Mouse (Mus musculus) limb, embryonic 10.5 days (tissue): ENCODE results near the gene Nxnl1. TPM values are rescaled to one million over a fixed set of nuclear protein-coding genes. Genes with fewer than 3 reads are reported as not detected.
A peak's percentile ranks its signal among the peaks of the same experiment; 100 is the strongest.

ENCODE experiments used
- DNase-seq: peaks from one replicate; pipeline ENCODE4 v3.0.0-alpha.2; 2017; ENCODE audit warnings: low spot score
- H3K27ac ChIP-seq: fragments of 300-500 bp; sonication (generic); 2 replicates; pipeline ENCODE4 v1.5.1; 2016; ENCODE audit warnings: mild to moderate bottlenecking
- H3K27me3 ChIP-seq: fragments of 300-500 bp; sonication (generic); 2 replicates; pipeline ENCODE4 v1.6.1; 2016; ENCODE audit warnings: low read depth, mild to moderate bottlenecking; ENCODE audit not compliant: poor library complexity, severe bottlenecking
- H3K36me3 ChIP-seq: fragments of 300-500 bp; sonication (generic); 2 replicates; pipeline ENCODE4 v1.6.1; 2016; ENCODE audit warnings: mild to moderate bottlenecking, moderate library complexity
- H3K4me1 ChIP-seq: fragments of 300-500 bp; sonication (generic); 2 replicates; pipeline ENCODE4 v1.6.1; 2016
- H3K4me3 ChIP-seq: fragments of 300-500 bp; sonication (generic); 2 replicates; pipeline ENCODE4 v1.5.1; 2016; ENCODE audit warnings: mild to moderate bottlenecking, moderate library complexity
- H3K9me3 ChIP-seq: fragments of 300-500 bp; sonication (generic); replicated peaks from 2 replicates; pipeline ENCODE4 v1.6.1; 2016; ENCODE audit warnings: mild to moderate bottlenecking
- WGBS: fragments of 180-500 bp; shearing (Covaris S2); methylation state at CpG from one replicate; pipeline ENCODE4 v1.1.7; 2016; 5-methylcytosine and 5-hydroxymethylcytosine counted together
- polyA plus RNA-seq: library from polyadenylated mRNA; unstranded; fragments of >200 nt; fragmentation: Nextera tagmentation; extraction: Ambion mirVana; gene quantifications from 2 replicates; pipeline ENCODE4 v1.2.1, GENCODE M21; 2016

Nxnl1 gene
- polyA plus RNA-seq, 1 experiment from 2014 or later, result not detected

DNA sequence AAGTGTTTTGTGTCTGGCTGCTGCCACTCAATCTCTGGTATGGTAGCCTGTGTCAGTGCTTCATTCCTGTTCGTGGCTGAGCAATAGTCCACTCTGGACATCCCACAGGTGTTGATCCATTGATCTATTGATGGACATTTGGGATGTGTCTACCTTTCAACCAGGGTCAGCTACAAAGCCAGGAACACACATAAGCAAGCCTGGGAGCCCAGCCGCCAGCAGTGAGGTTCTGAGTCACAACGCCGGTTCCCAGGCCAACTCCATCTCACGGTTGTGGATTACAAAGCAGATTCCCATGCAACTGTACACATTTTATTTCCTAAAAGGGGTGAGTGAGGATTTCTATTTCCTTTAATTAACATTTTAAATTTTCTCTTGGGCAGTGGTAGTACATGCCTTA is 5.6 kb downstream of the Nxnl1 start:
- 85% methylated on average over 5 of the region's 5 CpGs for WGBS
- no peaks in the 10 kb centered on the region for H3K36me3 ChIP-seq

DNA sequence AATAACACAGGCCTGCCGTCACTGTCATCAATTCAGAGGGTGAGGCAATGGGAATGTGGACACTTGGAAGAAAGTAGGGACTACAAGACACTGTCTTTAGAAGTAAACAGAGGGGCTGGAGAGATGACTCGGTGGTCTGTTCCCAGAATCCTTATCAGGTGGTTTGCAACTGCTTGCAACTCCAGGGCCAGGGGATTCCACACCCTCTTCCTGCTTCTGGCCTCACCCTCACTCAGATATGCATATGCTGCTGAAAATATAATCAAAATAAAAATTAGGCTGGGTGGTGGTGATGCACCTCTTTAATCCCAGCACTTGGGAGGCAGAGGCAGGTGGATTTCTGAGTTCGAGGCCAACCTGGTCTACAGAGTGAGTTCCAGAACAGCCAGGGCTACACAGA is 6.3 kb downstream of the Nxnl1 start:
- Histone ChIP-seq H3K9me3 (peaks cover 4% of the 10 kb centered on the region), H3K27ac (no peak overlapping the region), H3K4me3 (no peak overlapping the region), H3K4me1 (peaks cover 21% of the 10 kb centered on the region), H3K27me3 (peaks cover 98% of the 10 kb centered on the region), H3K36me3 (no peaks in the 10 kb centered on the region)
- DNase-seq, result no peak
- WGBS, result 77% methylated on average over 3 of the region's 3 CpGs

More for the DNA sequence above, 5.6 kb downstream of the Nxnl1 start:
- Histone ChIP-seq H3K4me3 (no peak overlapping the region), H3K27me3 (peaks cover 97% of the 10 kb centered on the region), H3K4me1 (peaks cover 21% of the 10 kb centered on the region), H3K27ac (no peak overlapping the region), H3K9me3 (peaks cover 4% of the 10 kb centered on the region)
- no peak for DNase-seq

DNA sequence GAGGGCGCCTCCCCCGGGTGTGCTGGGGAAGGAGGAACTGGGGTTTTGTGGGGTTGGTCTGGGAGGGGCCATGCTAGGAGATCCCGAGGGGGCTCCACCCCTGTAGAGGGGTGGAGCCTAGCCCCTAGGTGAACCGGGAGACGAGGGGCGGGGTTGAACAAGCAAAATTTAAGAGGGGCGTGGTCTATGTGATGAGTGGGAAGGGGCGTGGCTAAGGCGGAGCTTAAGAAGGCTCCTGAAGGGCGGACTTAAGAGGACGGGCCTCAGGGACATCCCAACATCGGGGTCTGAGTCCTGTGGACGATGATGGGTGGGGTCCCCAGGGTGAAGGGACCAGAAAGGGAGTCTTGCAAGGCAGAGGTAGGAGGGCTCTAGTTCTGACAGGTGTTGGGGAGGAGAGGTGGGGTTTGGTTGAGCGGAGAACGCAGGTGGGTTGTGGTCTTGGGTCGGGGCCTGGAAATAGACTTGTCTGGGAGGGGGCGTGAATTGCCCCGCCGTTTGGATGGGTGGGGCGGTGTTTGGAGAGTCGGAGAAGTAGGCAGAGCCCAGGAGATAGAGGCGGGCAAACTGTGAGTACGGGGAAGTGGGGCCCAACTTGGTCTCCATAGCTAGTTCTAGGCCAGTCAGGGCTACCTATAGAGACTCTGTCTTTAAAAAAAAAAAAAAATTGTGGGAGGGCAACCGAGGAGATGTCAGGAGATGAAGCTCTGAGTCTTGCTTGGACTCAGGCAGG is 7.3 kb downstream of the Nxnl1 start:
- DNase-seq, result peak; percentile 63
- peak overlapping the region; percentile 51 for H3K4me3 ChIP-seq
- peaks cover 2% of the 10 kb centered on the region for H3K9me3 ChIP-seq
- H3K4me1 ChIP-seq, result peaks cover 21% of the 10 kb centered on the region
- peaks cover 90% of the 10 kb centered on the region for H3K27me3 ChIP-seq
- H3K36me3 ChIP-seq, result no peaks in the 10 kb centered on the region
- H3K27ac ChIP-seq, result 0 out of 2 replicates have a peak overlapping the region, but pooled peaks have one; percentile 30
- 2% methylated on average over 24 of the region's 24 CpGs for WGBS

DNA sequence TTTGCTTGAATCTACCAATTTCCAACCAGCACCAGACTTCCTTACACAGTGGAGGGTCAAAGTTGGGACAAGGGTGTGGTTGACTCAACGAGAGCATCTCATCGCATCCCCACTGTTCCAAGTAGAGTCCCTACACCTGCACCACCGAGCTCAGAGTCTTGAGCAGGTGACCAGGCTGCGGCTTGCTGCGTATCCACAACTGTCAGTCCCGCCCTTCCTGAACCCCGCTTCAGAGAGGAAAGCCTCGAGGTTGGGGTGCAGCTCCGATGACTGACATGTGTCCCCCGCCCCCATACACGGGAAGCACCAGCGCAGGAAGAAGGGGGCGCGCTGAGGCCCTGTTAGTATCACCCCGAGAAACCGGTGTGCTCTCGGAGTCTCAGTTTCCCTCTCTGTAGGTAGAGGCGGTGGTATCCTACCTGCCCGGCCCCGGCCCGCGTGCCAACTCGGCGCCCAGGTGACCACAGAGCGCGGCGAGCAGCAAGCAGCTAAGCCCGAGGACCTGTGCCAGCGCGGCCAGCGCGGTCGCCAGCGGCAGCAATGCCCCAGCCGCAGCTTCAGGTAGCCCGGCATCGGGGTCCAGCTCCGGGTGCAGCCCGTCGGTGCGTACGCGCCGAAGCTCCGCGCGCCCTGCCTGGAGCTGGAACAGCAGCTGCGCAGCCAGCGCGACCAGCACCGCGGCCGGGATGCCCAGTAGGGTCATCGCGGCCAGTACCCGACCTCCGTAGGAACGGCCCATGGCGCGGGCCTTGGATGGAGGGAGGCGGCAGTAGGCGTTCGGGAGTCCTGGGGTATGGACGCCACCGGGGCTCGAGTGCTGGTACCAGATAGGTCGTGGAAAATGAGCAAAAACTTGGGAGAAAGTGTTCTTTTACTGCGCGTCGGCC is 8.1 kb downstream of the Nxnl1 start, which contains the start of gene Tmem221:
Gene Tmem221, minus strand, starts transcription at position 801 of the 887 bp plus-strand sequence.
- 5% methylated on average over 70 of the region's 70 CpGs for WGBS
- peak; percentile 52 for DNase-seq
- Histone ChIP-seq H3K4me1 (peaks cover 21% of the 10 kb centered on the region), H3K9me3 (no peaks in the 10 kb centered on the region), H3K36me3 (no peaks in the 10 kb centered on the region), H3K27me3 (peaks cover 82% of the 10 kb centered on the region), H3K27ac (0 out of 2 replicates have a peak within 1 kb of the TSS, but pooled peaks have one; percentile 30), H3K4me3 (peak within 1 kb of the TSS; percentile 51)

DNA sequence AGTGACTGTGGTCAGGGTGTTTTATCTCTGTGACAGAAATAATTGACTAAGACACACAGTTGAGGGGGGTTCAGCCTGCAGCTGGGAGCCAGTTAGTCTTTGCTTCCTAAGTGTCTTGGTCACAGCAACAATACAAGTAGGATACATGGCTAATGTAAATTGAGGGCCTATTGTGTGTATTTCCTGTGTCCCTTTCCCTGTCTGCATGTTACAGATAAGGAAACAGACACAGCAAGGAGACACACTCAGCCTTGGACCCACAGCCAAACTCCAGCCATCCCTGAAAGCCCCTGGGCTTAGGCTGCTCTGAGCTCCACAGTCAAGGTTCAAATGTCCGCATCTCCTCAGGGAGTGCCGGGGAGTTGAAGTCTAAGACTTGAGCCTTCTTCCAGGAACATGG is 11.8 kb downstream of the Nxnl1 start:
- no peak overlapping the region for H3K27ac ChIP-seq
- peaks cover 22% of the 10 kb centered on the region for H3K4me1 ChIP-seq
- H3K27me3 ChIP-seq, result peaks cover 45% of the 10 kb centered on the region
- WGBS, result 89% methylated on average over 2 of the region's 2 CpGs
- no peaks in the 10 kb centered on the region for H3K9me3 ChIP-seq
- no peak overlapping the region for H3K4me3 ChIP-seq
- DNase-seq, result no peak
- no peaks in the 10 kb centered on the region for H3K36me3 ChIP-seq

DNA sequence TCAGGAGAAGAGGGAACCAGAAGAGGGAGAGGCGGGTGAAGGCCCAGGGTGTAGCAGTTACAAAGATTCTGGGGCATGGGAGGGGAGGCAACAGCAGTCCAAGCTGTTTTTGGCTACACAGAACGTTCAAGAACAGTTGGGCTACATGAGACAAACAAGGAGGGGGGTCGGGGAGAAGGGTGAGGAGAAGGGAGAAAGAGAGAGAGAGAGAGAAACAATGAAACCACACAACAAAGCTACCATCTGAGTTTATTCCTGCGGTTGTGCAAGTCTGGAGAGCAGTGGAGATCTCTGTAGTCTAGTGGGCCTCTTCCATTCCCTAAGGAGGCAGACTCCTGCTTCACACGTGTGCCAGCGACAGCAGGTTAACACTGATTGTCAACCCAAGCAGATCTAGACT is 12.4 kb downstream of the Nxnl1 start:
- H3K27ac ChIP-seq, result no peak overlapping the region
- no peak for DNase-seq
- WGBS, result 73% methylated on average over 6 of the region's 6 CpGs
- no peaks in the 10 kb centered on the region for H3K36me3 ChIP-seq
- no peaks in the 10 kb centered on the region for H3K9me3 ChIP-seq
- no peak overlapping the region for H3K4me3 ChIP-seq
- peaks cover 19% of the 10 kb centered on the region for H3K4me1 ChIP-seq
- peaks cover 39% of the 10 kb centered on the region for H3K27me3 ChIP-seq

DNA sequence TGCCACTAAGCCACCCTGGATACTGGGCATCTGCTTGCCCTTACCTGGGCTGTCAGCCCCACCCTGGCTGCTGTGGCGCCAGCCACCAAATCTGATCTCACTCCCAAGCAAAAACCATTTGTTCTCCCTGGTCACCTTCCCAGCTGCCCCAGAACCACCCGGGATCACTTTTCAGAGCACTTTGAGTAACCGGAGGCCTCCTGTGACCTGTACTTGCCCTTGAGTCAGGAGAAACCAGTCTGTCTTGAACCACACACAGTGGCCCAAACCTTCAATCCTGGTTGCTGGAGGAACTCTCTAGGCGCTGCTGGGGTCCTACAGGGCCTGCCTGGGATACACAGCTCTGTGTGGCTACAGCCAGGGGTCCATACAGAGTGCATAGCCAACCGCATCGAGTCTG is 13.6 kb downstream of the Nxnl1 start:
- H3K9me3 ChIP-seq, result no peaks in the 10 kb centered on the region
- no peak for DNase-seq
- 52% methylated on average over 6 of the region's 6 CpGs for WGBS

DNA sequence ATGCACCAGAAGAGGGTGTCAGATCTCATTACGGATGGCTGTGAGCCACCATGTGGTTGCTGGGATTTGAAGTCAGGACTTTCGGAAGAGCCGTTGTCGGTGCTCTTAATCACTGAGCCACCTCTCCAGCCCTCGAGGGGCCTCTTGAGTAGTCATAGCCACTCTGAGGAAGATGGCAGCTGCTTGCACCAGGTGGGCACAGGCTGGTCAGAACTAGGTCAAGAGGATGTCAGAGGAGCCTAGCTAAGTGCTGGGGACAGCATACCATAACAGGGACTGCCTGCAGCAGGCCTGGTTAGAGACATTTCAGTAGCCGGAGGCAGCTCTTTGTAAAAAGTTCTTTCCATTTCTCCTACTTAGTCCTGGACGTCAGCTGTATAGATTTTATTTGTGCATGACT is 15.6 kb downstream of the Nxnl1 start:
- Histone ChIP-seq H3K27ac (no peak overlapping the region), H3K4me3 (no peak overlapping the region), H3K4me1 (peaks cover 8% of the 10 kb centered on the region), H3K9me3 (no peaks in the 10 kb centered on the region), H3K36me3 (peaks cover 29% of the 10 kb centered on the region), H3K27me3 (peaks cover 6% of the 10 kb centered on the region)
- WGBS, result 71% methylated on average over 7 of the region's 7 CpGs
- DNase-seq, result no peak

More for the DNA sequence above, 13.6 kb downstream of the Nxnl1 start:
- Histone ChIP-seq H3K36me3 (peaks cover 11% of the 10 kb centered on the region), H3K27ac (no peak overlapping the region), H3K4me1 (peaks cover 8% of the 10 kb centered on the region), H3K4me3 (no peak overlapping the region), H3K27me3 (peaks cover 27% of the 10 kb centered on the region)

DNA sequence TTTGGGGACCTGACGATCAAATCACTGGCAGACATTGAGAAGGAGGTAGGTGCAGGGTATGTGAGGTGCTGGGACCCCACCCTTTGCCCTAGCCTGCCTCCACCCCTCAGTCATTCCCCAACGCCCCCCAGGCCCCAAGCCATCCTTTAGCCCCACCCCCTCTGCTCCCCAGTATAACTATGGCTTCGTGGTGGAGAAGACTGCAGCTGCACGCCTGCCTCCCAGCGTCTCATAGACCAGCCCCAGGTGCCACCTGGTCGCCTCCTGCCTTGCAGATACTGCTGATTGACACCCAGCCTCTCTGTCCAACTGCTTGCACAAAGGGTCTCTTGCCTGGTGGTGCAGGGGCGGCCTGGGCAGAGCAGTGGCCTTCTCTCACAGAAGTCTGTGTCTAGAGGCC is 18.8 kb downstream of the Nxnl1 start:
- Histone ChIP-seq H3K9me3 (no peaks in the 10 kb centered on the region), H3K36me3 (peaks cover 37% of the 10 kb centered on the region), H3K4me3 (no peak overlapping the region), H3K27me3 (no peaks in the 10 kb centered on the region), H3K27ac (no peak overlapping the region), H3K4me1 (peaks cover 16% of the 10 kb centered on the region)
- WGBS, result 88% methylated on average over 7 of the region's 7 CpGs
- DNase-seq, result no peak

DNA sequence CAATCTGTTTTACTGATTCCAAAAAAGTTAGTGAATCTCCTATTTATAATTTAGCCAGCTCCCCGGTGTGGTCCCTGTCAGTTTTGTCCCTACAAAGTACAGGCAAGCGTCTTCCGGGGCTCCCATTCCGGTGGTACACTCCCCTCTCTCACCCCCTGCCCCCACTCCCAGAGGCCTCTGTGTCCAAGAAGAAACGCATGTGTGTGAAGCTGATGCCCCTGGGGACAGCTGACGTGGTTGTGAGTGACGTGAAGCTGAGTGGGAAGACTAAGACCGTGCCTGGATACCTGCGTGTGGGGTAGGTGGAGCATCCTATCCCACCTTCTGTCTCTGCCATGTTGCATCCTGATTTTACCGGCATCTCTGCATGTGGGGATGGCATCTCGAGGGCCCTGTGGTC is 21.3 kb downstream of the Nxnl1 start:
- peaks cover 37% of the 10 kb centered on the region for H3K36me3 ChIP-seq
- no peaks in the 10 kb centered on the region for H3K9me3 ChIP-seq
- H3K4me1 ChIP-seq, result peaks cover 12% of the 10 kb centered on the region
- no peak overlapping the region for H3K27ac ChIP-seq
- WGBS, result 92% methylated on average over 11 of the region's 11 CpGs
- H3K27me3 ChIP-seq, result no peaks in the 10 kb centered on the region
- H3K4me3 ChIP-seq, result no peak overlapping the region
- no peak for DNase-seq

DNA sequence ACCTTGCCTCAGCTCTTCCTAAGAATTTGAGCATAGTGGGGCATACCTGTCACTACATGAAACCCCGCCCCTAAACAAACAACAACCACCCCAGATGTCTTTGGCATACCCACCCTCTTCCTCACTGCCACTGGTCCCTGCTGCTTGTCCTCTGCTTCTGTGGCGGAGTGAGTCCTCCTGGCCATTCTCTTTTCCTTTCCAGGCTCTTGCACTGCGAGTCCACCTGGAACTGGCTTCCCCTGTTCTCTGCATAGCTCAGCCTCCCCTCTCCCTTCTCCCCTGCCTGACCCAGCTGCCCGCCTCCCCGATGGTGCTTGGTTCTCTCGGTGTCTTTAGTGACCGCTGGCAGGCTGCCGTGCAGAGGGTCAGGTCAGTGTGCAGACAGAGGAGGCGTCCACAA is 22.6 kb downstream of the Nxnl1 start:
- Histone ChIP-seq H3K27ac (0 out of 2 replicates have a peak overlapping the region, but pooled peaks have one; percentile 83), H3K4me3 (peak overlapping the region; percentile 87), H3K4me1 (peaks cover 12% of the 10 kb centered on the region), H3K27me3 (peaks cover 4% of the 10 kb centered on the region; the same call in 1 of the 2 replicates), H3K9me3 (no peaks in the 10 kb centered on the region), H3K36me3 (peaks cover 35% of the 10 kb centered on the region)
- DNase-seq, result no peak
- WGBS, result 88% methylated on average over 9 of the region's 9 CpGs

DNA sequence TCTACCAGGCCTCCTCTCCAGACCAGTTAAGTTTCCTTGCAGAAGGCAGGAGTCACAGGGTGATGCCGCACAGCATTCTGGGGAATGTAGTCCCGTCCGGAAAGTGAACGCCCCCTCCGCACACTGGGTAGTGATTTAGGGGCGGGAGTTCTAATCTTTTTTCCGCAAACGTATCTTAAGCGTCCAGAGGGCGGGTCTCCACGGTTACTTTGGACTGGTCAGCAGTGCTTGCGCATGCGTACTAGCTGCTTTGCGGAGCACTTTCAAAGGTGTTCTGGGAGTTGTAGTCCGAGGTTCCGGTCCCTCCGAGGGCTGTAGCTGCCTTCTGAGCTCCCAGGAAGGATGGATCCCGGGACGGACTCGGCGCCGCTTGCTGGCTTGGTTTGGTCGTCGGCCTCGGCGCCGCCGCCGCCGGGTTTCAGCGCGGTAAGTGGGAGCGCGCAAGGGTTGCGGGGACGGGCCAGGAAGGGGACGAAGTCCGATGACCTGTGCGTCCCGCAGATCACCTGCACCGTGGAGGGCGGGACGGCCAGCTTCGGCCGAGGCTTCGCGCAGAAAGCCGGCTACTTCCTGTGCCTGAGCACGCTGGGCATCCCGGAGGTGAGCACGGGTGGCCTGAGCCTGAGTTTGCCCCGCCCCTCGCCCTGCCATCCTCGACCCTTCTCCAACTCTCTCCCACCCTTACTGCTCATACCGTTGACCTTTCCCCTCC is 23.6 kb downstream of the Nxnl1 start, which contains the start of gene Mvb12a:
Gene Mvb12a, plus strand, starts transcription at position 291 of the 712 bp plus-strand sequence.
- under 1% methylated on average over 55 of the region's 55 CpGs for WGBS
- Histone ChIP-seq H3K9me3 (no peaks in the 10 kb centered on the region), H3K27ac (peak within 1 kb of the TSS; percentile 83), H3K36me3 (peaks cover 27% of the 10 kb centered on the region), H3K4me3 (peak within 1 kb of the TSS; percentile 87), H3K4me1 (peaks cover 16% of the 10 kb centered on the region), H3K27me3 (peaks cover 12% of the 10 kb centered on the region)
- DNase-seq, result peak; percentile 92
